Mouse (Mus musculus): ENCODE results near the gene Map3k5. TPM values are rescaled to one million over a fixed set of nuclear protein-coding genes. Genes with fewer than 3 reads are reported as not detected.

Gene Map3k5
- total RNA-seq, 2 experiments from 2014 or later: 22.6 to 23.5 TPM

DNA sequence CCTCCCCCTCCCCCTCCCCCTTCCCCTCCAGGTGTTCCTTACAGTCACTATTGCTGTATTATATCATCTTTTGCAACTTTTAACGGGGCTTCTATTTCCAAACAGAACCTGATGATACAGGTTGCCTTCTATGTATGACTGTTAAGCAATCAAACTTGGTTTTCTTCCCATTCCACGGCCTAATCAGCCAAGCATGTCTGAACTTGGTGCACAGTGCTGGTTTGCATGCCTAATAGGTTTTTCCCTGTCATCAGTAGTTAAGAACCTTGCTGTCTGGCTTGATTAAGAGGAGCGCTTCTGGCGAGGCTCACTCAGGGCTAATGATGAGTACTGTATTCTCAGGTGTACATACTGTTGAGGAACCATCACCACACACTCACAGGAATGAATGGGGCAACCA lies 239.5 kb downstream of the Map3k5 start:
- DNase-seq (ENCODE audit: extremely low spot score in 1 of 2, low spot score in 1 of 2): no peak

DNA sequence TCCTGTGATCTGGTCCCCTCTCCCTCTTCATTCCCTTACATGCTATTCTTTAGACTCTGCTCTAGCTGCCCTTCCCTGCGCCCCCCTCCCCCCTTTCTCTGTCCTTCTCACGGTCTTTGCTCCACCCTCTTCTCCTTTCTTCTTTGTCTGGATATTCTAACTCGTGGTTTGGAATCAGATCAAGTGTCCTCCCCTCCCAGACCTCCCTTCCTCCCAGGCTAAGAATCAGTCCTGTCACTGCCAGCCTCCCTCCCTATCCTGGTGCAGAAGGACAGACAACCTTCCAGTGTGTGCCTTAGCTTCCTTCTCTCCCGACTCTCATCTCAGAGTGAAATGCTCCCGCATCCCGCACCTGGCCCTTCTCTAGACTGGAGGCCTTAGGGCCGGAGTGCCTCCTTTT lies 241.8 kb downstream of the Map3k5 start:
- no peak for DNase-seq (ENCODE audit: extremely low spot score in 1 of 2, low spot score in 1 of 2)

DNA sequence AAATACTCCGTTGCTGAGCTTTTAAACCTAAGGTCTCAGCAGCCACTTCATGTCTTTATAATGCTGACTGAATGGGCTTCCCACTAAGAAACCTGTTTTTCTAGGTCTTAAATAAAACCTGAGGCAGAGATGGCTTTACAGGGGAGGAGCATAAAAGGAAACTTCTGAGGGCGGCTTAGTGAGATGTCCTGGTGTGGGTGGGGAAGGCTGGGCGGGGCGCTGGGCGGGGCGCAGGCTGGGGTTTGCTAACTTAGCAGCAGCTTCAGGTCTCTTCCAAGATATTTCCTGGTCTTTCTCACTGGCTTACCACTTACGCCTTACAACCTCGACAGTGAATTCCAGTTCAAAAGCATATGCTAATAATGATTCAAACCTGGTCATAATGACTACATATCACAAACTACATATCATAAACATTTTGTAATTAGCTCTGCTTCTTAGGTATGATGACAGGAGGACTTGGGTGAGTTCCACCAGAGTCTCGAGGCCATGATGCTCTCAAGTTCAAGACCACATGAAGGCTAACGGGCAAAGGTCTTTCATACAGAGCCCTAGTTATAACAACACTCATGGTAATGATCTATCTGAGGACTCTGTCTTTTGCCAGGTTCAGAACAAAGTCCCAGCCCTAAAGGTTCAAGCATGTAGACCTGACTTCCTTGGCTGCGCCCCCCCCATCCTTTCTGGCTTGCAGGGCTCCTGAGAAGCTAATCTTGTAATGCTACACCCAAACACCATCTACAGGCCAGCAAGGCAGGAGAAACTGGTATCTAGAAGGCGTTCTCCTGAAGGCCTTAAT lies 244.7 kb downstream of the Map3k5 start:
- DNase-seq (ENCODE audit: extremely low spot score in 1 of 2, low spot score in 1 of 2): no peak

GRCm38 (mm10) chr10:20181198-20181597 lies 246.9 kb downstream of the Map3k5 start:
- DNase-seq (ENCODE audit: extremely low spot score in 1 of 2, low spot score in 1 of 2): no peak

- DNase-seq (ENCODE audit: extremely low spot score in 1 of 2, low spot score in 1 of 2): no peak
Measured at GRCm38 (mm10) chr10:20181680-20182399, 247.6 kb downstream of the Map3k5 start.

DNA sequence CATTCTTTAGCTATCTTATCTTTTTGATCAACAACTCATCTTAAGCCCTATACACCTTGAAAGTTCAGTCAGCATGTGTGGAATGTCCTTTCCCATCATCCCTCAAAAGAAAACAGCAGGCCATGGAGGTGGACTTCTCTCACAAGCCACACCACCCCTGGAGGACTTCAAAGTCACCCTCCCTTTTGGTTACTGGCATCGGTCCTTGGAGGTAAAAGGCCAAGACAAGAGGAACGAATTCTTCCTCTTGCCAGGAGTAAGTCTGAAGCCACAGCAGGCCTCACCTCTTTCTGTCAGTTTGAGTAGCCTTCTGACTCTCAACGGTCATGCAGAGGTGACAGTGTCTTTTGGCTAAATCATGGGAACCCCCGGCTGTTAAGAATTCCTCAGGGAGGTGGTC lies 250.1 kb downstream of the Map3k5 start:
- no peak for DNase-seq (ENCODE audit: extremely low spot score in 1 of 2, low spot score in 1 of 2)

DNA sequence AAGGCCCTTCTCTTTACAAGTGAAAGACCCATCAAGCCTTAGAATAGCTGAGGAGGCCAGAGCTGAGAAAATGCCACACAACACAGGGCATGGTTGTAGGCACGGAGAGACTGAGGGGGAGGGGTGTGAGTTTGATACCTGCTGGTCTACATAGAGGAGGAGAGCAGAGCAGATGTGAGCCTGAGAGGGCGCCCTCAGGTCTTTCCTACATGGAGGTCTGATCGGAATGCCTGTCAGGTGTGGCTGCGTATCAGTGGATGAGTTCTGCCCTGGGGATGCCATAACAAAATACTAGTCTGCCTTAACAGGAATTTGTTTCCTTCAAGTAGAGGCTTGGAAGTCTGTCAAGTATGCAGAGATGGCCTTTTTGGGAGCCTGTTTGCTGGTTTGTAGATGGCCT lies 251.0 kb downstream of the Map3k5 start:
- DNase-seq (ENCODE audit: extremely low spot score in 1 of 2, low spot score in 1 of 2): no peak

DNA sequence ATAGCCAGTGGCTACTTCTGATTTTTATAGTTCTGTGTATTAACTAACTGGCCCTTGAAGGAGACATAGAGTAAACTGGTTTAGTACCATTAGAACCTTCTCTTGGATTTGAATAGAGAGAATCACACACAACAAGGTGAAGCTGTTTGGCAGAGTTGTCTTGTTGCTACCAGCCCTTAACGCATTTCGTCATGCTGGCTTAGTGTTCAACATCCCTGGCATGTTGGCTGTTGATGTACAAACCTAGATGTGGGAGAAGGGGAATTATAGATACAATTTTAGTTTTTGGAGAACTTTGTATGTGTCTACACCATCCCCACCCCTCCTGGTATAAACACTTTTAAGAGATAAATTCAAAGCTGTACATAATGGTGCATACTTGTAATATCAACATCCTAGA lies 251.5 kb downstream of the Map3k5 start:
- no peak for DNase-seq (ENCODE audit: extremely low spot score in 1 of 2, low spot score in 1 of 2)

GRCm38 (mm10) chr10:20186800-20187273 lies 252.6 kb downstream of the Map3k5 start:
- DNase-seq (ENCODE audit: extremely low spot score in 1 of 2, low spot score in 1 of 2): no peak

DNA sequence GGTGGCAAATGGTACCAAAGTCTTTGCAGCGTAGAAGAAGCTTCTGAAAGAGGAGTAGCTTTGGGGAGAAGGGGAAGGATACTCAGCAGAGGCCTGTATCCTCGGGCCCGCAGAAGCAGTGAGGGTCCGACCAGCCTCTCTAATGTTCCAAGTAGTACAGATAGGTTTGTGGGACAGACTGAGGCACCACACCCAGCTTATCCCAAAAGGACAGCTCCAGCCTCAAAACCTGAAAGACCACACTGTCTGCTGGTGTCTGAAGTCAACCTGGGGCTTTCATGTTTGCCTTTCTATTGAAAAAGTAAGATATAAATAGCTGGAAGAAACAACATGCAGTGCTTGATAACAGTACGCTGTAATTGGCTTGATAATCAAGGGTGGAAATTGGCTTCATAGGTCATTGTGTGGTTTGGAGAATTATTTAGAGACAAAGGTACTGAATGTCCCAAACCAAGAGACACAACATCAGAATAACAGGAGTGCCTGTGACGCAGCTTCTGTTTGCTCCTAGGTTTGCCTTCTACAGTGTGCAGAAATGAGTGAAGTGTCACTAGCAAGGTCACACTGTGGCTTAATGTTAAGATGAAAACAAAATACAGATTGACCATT lies 256.0 kb downstream of the Map3k5 start:
- DNase-seq (ENCODE audit: extremely low spot score in 1 of 2, low spot score in 1 of 2): no peak

Other genes starting within 250 kb of the Map3k5 start
- not detected for gene Il20ra, start 221.9 kb upstream of the Map3k5 start, total RNA-seq (2021)
- gene Slc35d3, start 83.0 kb upstream of the Map3k5 start, total RNA-seq (2021): under 1 TPM; 0.44 to 0.70 TPM
- gene Pex7, start 26.8 kb upstream of the Map3k5 start, total RNA-seq (2021): 10 to 100 TPM; 21.9 to 23.2 TPM
- gene Map7, start 214.0 kb downstream of the Map3k5 start, total RNA-seq (2021): 100 to 1,000 TPM in 1 of 2 experiments, 10 to 100 TPM in 1; 90.6 to 102 TPM